Mouse (Mus musculus): ENCODE measurements around the gene Olfr52. TPM values are rescaled to one million over a fixed set of nuclear protein-coding genes. Genes with fewer than 3 reads are reported as not detected.
"Not testable (repeated sequence)": the region's sequence is repeated elsewhere in the genome, so short reads cannot be mapped to it uniquely, and the experiment has no call there.

The Olfr52 gene
- total RNA-seq (2018; cell fraction: chromatin; rRNA removed) = not detected
- not detected for total RNA-seq (2018; cell fraction: cytosol; rRNA removed)
- not detected for total RNA-seq (2018; cell fraction: nucleus; rRNA removed)
- polyA plus RNA-seq (2018) = not detected in 3 replicates

DNA sequence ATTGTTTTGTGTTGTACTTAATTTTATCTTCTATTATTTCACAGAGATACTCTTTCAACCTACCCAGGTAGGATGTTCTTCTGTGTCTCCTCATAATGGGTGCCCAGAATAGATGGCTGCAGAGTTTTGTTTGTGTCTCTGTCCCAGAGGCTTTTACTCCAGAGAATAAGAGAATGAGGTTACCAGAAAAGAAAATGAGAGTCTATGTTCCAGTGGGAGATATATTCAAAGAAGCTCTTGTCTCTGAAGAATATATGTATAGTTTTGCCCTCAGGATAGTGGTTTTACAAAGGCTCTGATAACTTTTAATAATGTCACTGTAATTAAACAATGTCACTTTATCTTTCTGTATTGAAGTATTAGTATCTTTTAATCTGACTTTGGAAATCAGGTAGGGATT is at the start of gene Olfr52:
TSS of gene Olfr52 (minus strand) at position 101 of the 400 bp plus-strand sequence.
- H3K4me3 ChIP-seq (ENCODE audit: inconsistent target) = no peak within 1 kb of the TSS

DNA sequence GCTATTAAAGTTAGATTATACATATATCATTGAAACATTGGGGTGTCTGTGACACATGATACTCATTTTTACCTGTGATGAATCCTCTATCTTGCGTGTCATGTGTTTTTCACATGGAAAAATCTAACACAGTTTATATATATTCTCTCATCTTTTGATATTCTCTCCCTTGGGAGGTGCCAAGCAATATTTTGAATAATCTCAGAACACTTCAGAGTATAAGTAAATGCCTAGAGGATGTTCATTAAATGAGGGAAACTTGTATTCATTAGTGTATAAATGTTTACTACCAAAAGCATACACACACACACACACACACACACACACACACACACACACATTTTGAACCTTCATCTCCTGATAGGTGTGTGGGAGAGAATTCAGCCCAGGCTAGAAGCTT is 45.8 kb upstream of the Olfr52 start, which contains the start of gene Olfr1047:
TSS of gene Olfr1047 (minus strand) at position 101 of the 400 bp plus-strand sequence.
- 100% methylated on average over 1 of the region's 1 CpGs for WGBS (ENCODE audit: missing documents)

More for the DNA sequence above, at the start of gene Olfr52:
- Histone ChIP-seq H3K36me3 (ENCODE audit: inconsistent target) (no peaks in the 10 kb centered on the region), H3K79me2 (ENCODE audit: inconsistent target) (no peaks in the 10 kb centered on the region), H3K27ac (no peak within 1 kb of the TSS)

DNA sequence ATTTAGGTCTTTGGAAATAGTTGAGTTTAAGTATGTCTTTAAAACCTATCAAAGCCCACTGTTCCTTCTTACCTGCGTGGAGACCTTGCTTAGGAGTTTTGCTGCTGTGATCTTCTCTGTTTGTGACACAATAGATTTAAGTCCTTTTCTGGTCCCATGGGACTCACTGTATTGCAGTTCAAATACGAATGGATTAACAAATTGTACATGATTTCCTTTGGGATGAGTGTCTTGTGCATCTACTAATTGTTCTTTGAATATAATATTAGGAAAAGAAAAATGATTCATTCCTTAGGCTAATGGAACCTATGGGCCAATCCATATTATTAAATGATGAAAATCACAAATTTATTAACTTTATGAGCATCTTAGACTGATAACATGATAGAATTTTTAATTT is 33.7 kb upstream of the Olfr52 start, which contains the start of gene Olfr1046:
TSS of gene Olfr1046 (minus strand) at position 101 of the 400 bp plus-strand sequence.
- 79% methylated on average over 2 of the region's 2 CpGs for WGBS (ENCODE audit: missing documents)
- H3K4me3 ChIP-seq (ENCODE audit: inconsistent target) = no peak within 1 kb of the TSS
- no peaks in the 10 kb centered on the region for H3K79me2 ChIP-seq (ENCODE audit: inconsistent target)
- no peaks in the 10 kb centered on the region for H3K36me3 ChIP-seq (ENCODE audit: inconsistent target)
- no peak within 1 kb of the TSS for H3K27ac ChIP-seq

More for the DNA sequence above, 45.8 kb upstream of the Olfr52 start, which contains the start of gene Olfr1047:
- Histone ChIP-seq H3K79me2 (ENCODE audit: inconsistent target) (no peaks in the 10 kb centered on the region), H3K4me3 (ENCODE audit: inconsistent target) (no peak within 1 kb of the TSS), H3K36me3 (ENCODE audit: inconsistent target) (no peaks in the 10 kb centered on the region), H3K27ac (no peak within 1 kb of the TSS)

DNA sequence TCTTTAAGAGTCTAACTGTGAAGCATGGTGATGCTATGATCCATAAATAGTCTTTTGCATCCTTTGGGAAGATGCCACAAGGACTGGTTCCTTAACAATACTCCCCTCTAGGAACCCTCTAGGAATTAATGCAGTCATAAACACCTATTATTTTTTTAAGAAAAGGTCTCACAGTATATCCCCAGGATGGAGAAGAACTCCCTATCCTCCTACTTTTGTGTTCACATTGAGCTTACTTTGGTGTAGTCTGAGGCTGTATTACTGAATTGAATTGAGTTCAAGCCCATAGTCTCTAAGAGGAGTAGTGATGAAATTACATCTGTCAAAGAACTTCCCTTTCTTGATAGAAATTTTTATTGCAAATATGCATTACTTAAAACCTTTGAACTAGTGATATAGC is 17.4 kb upstream of the Olfr52 start, which contains the start of gene Olfr1045:
TSS of gene Olfr1045 (minus strand) at position 101 of the 400 bp plus-strand sequence.
- no peak within 1 kb of the TSS for H3K4me3 ChIP-seq (ENCODE audit: inconsistent target)
- no peaks in the 10 kb centered on the region for H3K79me2 ChIP-seq (ENCODE audit: inconsistent target)
- H3K27ac ChIP-seq = no peak within 1 kb of the TSS
- no peaks in the 10 kb centered on the region for H3K36me3 ChIP-seq (ENCODE audit: inconsistent target)

DNA sequence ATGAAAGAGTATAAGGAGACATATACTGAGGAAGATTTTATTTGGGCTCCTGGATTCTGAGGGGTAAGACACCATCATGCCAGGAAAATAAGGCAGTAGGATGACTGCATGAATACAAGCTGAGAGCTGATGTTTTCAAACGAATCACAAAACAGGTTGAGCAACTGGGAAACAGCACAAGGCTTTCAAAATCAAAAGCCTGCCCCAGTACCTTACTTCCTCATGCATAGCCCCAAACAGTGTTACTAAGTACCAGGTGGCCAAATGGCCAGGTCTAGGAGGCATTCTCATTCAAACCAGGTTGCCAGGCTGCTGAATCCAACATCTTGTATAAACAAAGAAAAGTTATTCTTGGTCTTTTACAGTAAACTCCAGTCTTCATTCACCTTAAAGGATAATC is 10.4 kb upstream of the Olfr52 start:
- WGBS (ENCODE audit: missing documents) = 56% methylated on average over 1 of the region's 1 CpGs
- H3K36me3 ChIP-seq (ENCODE audit: inconsistent target) = no peaks in the 10 kb centered on the region

DNA sequence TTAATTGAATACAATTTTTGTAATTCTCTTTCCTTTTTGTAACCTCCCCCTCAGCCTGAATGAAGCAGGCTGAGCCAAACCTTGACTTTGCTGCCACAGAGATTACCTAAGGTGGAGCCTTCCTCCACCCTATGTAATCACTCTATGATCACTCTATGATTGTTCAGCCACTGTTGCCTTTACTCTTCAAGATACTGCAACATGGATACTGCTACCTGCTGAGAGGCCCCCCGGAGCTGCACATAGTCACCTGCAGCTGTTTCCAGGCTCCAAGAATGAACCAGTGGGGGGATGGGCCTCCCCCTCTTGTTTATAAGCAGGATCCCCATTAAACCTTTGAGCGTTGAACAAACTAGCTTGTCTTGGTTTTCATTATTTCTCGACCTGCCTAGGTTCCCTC is 5.5 kb downstream of the Olfr52 start:
- 91% methylated on average over 3 of the region's 3 CpGs for WGBS (ENCODE audit: missing documents)
- Histone ChIP-seq H3K4me3 (ENCODE audit: inconsistent target) (no peak overlapping the region), H3K36me3 (ENCODE audit: inconsistent target) (no peaks in the 10 kb centered on the region), H3K79me2 (ENCODE audit: inconsistent target) (no peaks in the 10 kb centered on the region), H3K27ac (no peak overlapping the region)

More for the DNA sequence above, 10.4 kb upstream of the Olfr52 start:
- Histone ChIP-seq H3K27ac (no peak overlapping the region), H3K79me2 (ENCODE audit: inconsistent target) (no peaks in the 10 kb centered on the region), H3K4me3 (ENCODE audit: inconsistent target) (no peak overlapping the region)

DNA sequence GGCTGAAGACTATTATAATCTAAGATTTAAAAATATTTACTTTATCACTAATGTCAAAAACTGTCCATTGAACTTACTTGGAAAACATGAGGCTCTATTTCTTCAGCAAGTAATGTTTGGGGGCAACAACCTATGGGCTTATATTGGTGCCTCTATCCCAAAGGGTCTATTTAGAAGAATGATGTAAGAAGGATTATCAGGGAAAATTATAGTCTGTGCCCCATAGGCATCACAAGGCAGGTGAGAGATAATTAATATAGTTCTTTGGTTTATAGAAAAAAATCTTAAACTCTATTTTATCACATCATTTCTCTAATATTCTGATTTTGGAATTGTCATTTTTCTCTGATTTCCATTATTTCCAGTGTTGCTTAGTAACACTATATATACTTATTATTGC is 7.8 kb downstream of the Olfr52 start, which contains the start of gene Olfr1044:
TSS of gene Olfr1044 (minus strand) at position 101 of the 400 bp plus-strand sequence.
- H3K79me2 ChIP-seq (ENCODE audit: inconsistent target) = no peaks in the 10 kb centered on the region
- no peaks in the 10 kb centered on the region for H3K36me3 ChIP-seq (ENCODE audit: inconsistent target)
- H3K4me3 ChIP-seq (ENCODE audit: inconsistent target) = no peak within 1 kb of the TSS
- no peak within 1 kb of the TSS for H3K27ac ChIP-seq

DNA sequence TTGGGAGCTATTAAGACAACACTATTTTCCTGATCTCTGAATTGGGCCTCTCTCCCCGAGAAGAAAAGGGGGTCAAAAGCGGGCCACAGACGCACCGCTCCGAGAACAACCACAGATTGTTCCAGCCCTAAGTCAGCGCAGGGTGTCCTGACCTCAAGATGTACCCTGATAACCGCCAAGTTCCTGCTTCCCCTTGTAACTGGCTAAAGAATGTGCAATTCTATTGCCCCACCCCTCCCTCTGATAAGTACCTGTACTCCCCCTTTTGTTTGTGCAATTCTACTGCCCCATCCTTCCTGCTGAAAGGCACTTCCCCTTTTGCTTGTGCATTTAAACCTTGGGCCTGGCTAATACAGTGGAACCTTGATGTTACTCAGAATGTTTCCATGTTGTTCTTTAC is 10.1 kb downstream of the Olfr52 start:
- WGBS (ENCODE audit: missing documents) = 38% methylated on average over 7 of the region's 7 CpGs
- not testable (repeated sequence) for H3K4me3 ChIP-seq (ENCODE audit: inconsistent target); H3K27ac ChIP-seq; H3K79me2 ChIP-seq (ENCODE audit: inconsistent target); H3K36me3 ChIP-seq (ENCODE audit: inconsistent target)

DNA sequence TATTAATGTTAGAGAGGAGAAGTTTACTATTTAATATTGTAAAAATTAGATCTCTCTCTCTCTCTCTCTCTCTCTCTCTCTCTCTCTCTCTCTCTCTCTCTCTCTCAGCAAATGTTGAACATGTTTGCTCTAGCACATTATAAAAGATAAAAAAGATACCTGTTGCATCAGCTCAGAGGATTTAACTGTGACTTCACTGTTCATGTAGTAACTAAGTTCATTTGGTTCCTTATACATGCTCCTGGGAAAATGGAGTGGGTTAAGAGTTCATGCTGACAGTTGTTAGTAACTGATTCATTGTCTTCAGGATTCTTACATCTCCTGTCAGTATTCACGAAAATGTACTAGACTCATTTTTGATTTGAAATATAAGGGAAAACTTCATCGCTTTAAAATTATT is 18.1 kb downstream of the Olfr52 start, which contains the start of gene Olfr1043:
TSS of gene Olfr1043 (minus strand) at position 101 of the 400 bp plus-strand sequence.
- 90% methylated on average over 2 of the region's 2 CpGs for WGBS (ENCODE audit: missing documents)

DNA sequence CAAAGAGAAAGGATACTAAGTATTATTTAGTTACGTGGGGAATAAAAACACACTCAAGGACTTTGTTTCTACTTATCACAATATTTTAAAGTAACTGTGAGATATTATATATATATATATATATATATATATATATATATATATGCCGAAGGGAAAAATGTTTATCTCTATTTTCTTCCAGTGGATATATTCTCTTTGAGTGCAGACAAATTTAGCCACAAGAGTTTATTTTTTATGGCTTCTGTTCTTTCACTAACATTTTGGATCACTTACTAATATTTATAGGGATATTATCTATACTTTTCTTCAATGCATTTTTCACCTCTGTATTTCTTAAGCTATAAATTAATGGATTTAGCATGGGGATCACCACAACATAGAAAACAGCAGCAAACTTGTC is 23.7 kb downstream of the Olfr52 start, which contains the start of gene Olfr1042:
TSS of gene Olfr1042 (minus strand) at position 101 of the 400 bp plus-strand sequence.
- Histone ChIP-seq H3K36me3 (ENCODE audit: inconsistent target) (no peaks in the 10 kb centered on the region), H3K4me3 (ENCODE audit: inconsistent target) (no peak within 1 kb of the TSS), H3K27ac (no peak within 1 kb of the TSS), H3K79me2 (ENCODE audit: inconsistent target) (no peaks in the 10 kb centered on the region)
- WGBS (ENCODE audit: missing documents) = 80% methylated on average over 1 of the region's 2 CpGs

More for the DNA sequence above, 18.1 kb downstream of the Olfr52 start, which contains the start of gene Olfr1043:
- Histone ChIP-seq H3K36me3 (ENCODE audit: inconsistent target) (no peaks in the 10 kb centered on the region), H3K4me3 (ENCODE audit: inconsistent target) (no peak within 1 kb of the TSS), H3K27ac (no peak within 1 kb of the TSS), H3K79me2 (ENCODE audit: inconsistent target) (no peaks in the 10 kb centered on the region)

DNA sequence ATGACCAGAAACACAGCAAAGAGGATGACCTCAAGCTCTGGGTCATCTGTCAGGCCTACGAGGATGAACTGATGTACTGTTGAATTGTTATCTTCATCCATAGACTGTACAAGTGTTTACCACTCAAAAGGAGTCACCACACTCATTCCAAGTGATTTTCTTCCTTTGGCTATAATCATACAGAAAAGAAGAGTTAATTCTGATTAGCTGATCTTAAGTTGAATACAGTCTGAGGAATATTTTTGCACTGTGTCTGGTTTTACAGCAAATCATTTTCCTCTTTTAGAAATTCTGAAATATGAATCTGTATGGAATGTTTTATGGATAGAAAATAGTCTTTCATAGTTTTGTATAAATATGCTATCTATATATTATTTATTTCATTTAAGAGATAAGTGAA is 38.9 kb downstream of the Olfr52 start, which contains the start of gene Olfr1040:
TSS of gene Olfr1040 (minus strand) at position 101 of the 400 bp plus-strand sequence.
- Histone ChIP-seq H3K4me3 (ENCODE audit: inconsistent target) (no peak within 1 kb of the TSS), H3K79me2 (ENCODE audit: inconsistent target) (no peaks in the 10 kb centered on the region), H3K27ac (no peak within 1 kb of the TSS), H3K36me3 (ENCODE audit: inconsistent target) (no peaks in the 10 kb centered on the region)
- WGBS (ENCODE audit: missing documents) = 86% methylated on average over 1 of the region's 1 CpGs

DNA sequence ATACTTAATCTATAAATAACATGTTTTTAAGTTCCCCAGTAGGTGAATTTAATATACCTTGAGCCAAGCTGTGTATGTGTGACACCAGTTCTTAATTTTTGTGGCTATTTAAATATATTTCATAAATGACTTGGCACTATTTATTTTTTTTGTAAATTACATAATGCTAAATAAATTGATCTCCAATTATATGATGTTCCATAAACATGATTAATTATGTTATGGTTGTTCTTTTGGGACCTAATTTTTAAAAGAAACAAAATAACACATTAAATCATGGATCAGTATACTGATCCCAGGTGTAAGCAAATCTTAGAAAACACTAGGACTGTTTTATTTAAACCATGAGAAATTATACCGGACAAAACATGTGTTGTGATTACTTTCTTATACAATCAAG is 49.7 kb downstream of the Olfr52 start, which contains the start of gene Olfr1039:
TSS of gene Olfr1039 (minus strand) at position 101 of the 400 bp plus-strand sequence.
- H3K27ac ChIP-seq = no peak within 1 kb of the TSS
- no peak within 1 kb of the TSS for H3K4me3 ChIP-seq (ENCODE audit: inconsistent target)
- no peaks in the 10 kb centered on the region for H3K79me2 ChIP-seq (ENCODE audit: inconsistent target)
- WGBS (ENCODE audit: missing documents) = 100% methylated on average over 1 of the region's 1 CpGs
- H3K36me3 ChIP-seq (ENCODE audit: inconsistent target) = no peaks in the 10 kb centered on the region

Other genes with a start within 250 kb of the Olfr52 start
- not detected in 3 replicates for gene Olfr1028, start 235.2 kb downstream of the Olfr52 start, polyA plus RNA-seq (2018)
- not detected in 3 replicates for gene Olfr1029, start 211.8 kb downstream of the Olfr52 start, polyA plus RNA-seq (2018)
- not detected in 3 replicates for gene Olfr1030, start 206.4 kb downstream of the Olfr52 start, polyA plus RNA-seq (2018)
- gene Olfr1031, start 195.4 kb downstream of the Olfr52 start, polyA plus RNA-seq (2018) = not detected in 3 replicates
- gene Olfr1032, start 180.1 kb downstream of the Olfr52 start, polyA plus RNA-seq (2018) = not detected in 3 replicates
- gene Olfr1033, start 165.1 kb downstream of the Olfr52 start, polyA plus RNA-seq (2018) = 0.22 TPM in 1 of 3 replicates, not detected in the others
- not detected in 3 replicates for gene Olfr1034, start 139.8 kb downstream of the Olfr52 start, polyA plus RNA-seq (2018)
- gene Olfr1036, start 111.7 kb downstream of the Olfr52 start, polyA plus RNA-seq (2018) = not detected in 3 replicates
- not detected in 3 replicates for gene Olfr1037, start 98.3 kb downstream of the Olfr52 start, polyA plus RNA-seq (2018)
- not detected in 3 replicates for gene Olfr1039, start 49.8 kb downstream of the Olfr52 start, polyA plus RNA-seq (2018)
- gene Olfr1040, start 39.0 kb downstream of the Olfr52 start, polyA plus RNA-seq (2018) = not detected in 3 replicates
- gene Olfr1042, start 23.8 kb downstream of the Olfr52 start, polyA plus RNA-seq (2018) = not detected in 3 replicates
- not detected in 3 replicates for gene Olfr1043, start 18.2 kb downstream of the Olfr52 start, polyA plus RNA-seq (2018)
- not detected in 3 replicates for gene Olfr1044, start 7.9 kb downstream of the Olfr52 start, polyA plus RNA-seq (2018)
- not detected in 3 replicates for gene Olfr1045, start 17.3 kb upstream of the Olfr52 start, polyA plus RNA-seq (2018)
- gene Olfr1046, start 33.6 kb upstream of the Olfr52 start, polyA plus RNA-seq (2018) = not detected in 3 replicates
- gene Olfr1047, start 45.7 kb upstream of the Olfr52 start, polyA plus RNA-seq (2018) = not detected in 3 replicates
- gene Olfr1048, start 54.6 kb upstream of the Olfr52 start, polyA plus RNA-seq (2018) = not detected in 3 replicates
- gene Olfr1049, start 72.6 kb upstream of the Olfr52 start, polyA plus RNA-seq (2018) = not detected in 3 replicates
- not detected in 3 replicates for gene Olfr1051, start 93.4 kb upstream of the Olfr52 start, polyA plus RNA-seq (2018)
- not detected in 3 replicates for gene Olfr1052, start 106.8 kb upstream of the Olfr52 start, polyA plus RNA-seq (2018)
- gene Olfr1053, start 129.6 kb upstream of the Olfr52 start, polyA plus RNA-seq (2018) = not detected in 3 replicates
- gene Olfr1054, start 149.8 kb upstream of the Olfr52 start, polyA plus RNA-seq (2018) = not detected in 3 replicates
- gene Olfr1055, start 164.6 kb upstream of the Olfr52 start, polyA plus RNA-seq (2018) = not detected in 3 replicates
- not detected in 3 replicates for gene Olfr1056, start 176.8 kb upstream of the Olfr52 start, polyA plus RNA-seq (2018)
- gene Olfr1057, start 192.7 kb upstream of the Olfr52 start, polyA plus RNA-seq (2018) = not detected in 3 replicates
- gene Olfr1058, start 202.9 kb upstream of the Olfr52 start, polyA plus RNA-seq (2018) = not detected in 3 replicates
- not detected in 3 replicates for gene Olfr1061, start 228.4 kb upstream of the Olfr52 start, polyA plus RNA-seq (2018)
- gene Olfr1062, start 241.1 kb upstream of the Olfr52 start, polyA plus RNA-seq (2018) = not detected in 3 replicates